Mouse (Mus musculus): ENCODE measurements around the gene Mta3.

Gene Mta3

DNA sequence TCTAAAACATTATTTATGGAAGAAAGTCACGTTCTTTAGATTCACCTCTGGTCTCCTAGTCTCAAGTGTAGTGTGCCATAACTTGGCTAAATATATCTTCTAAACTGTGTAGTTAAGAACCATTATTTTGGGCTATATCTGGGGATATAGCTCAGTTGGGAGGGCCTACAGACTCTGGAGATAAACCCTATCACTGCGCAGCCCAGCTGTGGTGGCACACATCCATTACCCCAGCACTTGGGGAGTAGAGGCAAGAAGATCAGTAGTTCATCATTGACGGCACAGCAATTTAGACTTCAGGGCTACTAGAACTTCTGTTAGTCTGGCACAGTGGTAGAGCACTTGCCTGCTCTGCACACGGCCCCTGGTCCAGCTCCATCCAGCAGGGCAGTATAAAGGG is 107.1 kb downstream of the Mta3 start:
- no peak for DNase-seq

DNA sequence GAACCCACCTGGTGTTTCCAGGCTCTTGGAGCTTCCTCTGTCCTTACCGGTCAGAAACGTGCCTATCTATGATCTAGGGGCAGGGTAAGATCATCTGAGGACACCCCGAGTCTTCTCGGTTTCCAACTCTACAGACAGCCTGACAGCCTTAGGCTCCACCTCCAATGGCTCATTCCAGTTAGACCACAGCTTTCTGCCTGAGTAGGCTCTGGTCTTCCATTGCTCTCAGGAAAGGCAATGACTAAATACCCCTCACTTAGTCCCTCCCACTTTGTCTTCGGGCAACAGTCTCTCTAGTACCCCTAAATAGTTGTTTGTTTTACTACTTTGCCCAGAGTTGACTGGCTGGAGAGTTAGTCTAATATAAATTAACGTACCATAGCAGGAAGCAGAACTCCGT is 111.0 kb downstream of the Mta3 start:
- no peak for DNase-seq

DNA sequence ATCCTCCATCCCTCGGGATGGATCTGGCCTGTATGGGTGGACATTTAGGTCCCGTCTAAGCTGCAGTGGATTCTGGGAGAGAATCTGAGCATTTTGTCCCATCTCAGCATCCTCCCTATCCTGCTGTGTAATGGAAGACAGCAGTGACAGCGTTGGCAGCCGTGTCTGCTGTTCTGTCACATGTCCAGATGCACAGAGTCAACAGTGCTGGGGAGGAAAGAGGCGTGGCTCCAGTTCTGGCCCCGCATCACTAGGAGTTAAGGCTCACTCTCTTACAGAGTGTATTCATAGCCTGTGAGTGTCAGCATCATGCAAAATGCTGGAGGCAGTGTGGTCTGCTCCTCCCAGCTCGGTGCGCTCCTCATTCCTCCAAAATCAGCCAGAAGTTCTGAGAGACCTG is 113.5 kb downstream of the Mta3 start:
- no peak for DNase-seq

DNA sequence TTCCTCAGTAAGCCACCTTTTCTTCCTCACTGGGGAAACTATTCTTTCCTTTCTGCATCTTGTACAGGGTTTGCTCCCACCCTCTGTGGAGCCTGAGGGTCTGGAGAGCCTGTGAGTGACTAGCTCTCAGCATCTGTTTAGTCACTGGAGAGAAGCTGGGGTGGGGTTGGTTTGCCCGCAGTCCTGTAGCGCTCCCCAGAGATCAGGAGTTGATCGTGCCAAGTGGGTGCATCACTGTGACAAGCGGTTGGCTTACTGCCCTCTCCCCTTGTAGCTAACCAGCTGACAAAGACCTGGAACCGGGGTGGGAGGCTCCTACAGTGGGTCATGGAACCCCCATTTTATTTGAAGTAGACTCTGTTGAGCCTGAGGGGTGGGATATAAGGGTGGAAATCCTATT is 114.7 kb downstream of the Mta3 start:
- DNase-seq: peak in 1 of 2 experiments; percentile 38

DNA sequence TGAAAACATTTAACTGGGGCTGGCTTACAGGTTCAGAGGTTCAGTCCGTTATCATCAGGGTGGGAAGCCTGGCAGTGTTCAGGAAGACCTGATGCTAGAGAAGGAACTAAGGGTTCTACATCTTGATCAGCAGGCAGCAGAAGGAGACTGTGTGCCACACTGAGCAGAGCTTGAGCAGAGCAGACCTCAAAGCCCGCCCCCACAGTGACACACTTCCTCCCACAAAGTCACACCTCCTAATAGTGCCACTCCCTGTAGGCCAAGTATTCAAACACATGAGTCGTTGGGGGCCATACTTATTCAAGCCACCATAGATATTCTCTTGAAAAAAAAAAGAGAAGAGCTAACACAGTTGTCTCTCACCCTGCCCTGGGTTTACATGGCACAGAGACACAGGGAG is 115.9 kb downstream of the Mta3 start:
- DNase-seq: no peak

DNA sequence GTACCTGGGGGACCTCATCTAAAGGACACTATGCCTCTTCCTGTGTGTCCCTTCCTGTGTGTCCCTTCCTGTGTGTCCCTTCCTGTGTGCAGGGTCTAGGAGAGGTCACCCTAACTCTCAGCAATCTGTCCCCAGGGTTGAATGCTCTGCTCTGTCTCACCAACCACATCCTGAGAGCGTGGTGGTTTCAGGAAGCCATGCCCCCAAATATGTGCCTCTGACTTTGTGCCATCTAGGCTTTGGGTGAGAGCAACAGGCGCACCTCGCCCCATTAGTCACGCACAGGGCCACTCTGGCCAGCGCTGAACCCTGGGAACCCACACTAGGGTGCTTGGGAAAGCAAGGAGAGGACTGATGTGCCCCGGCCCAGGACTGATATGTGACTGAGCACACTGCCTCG is 117.9 kb downstream of the Mta3 start:
- DNase-seq: no peak

DNA sequence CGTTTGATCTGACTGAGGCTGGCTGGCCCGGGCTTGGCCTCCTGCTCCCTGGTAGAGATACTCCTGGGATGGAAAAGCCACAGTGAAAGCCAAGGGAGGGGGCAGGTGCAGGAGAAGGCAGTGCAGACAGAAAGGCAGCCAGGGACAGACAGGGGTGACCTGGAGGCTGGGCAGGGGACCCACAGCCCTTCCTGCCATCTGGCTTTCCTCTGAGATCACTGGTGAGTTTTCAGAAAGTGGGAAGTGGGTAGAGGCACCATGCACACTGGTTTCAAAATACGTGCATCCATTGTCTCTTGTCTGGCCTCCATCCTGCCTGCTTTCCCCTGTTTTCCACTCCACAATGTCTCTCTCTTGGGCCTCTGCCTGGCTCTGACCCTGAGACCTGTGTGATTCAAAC is 123.4 kb downstream of the Mta3 start:
- no peak for DNase-seq

DNA sequence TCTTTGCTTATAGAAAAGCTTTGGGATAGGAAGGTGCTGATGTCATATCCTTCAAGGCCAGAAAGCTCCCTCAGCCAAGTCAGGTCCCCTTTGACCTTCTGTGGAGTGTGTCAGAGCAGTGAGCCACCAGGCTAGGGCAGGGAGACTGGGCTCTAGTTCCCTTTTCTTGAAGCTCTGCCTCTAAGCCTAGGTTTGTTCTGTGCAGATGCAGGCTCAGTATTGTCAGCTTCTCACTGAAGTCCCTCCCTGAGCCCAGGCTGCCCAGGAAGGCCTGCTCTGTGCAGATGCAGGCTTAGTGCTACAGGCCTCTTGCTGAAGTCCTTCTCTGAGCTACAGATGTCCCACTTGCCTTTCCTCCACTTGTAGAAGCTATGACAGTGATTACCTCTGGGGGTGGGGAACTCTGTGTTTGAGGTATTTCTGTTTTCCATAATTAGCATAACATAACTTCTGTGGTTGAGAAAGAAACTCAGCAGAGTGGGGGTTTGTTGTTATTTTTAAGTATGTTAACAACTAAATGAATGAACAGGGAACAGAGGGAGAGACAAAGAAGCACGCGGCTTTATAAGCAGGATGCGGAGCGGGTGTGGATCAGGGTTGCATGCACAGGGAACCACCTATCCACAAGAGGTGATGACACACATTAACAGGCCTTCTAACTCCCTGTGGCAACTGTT is 124.8 kb downstream of the Mta3 start:
- DNase-seq: no peak

DNA sequence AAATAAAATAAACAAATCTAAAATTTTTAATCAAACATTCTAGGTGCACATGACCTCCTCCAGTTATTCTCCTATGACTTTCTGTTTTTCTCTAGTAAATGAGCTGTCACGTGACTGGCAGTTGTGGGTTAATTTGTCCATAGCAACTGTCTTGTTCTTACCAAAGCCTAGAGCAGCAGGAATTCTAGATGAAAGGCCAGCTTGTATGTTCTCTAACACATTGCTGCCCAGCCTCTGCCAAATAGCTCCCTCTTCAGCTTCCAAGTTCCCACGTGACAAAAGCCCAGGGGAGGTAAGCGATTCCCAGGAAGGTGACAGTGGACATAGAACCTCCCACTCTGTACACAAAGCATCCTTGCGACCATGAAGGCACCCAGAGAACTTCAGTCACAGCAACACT is 128.2 kb downstream of the Mta3 start:
- peak; percentile 25 to 41 for DNase-seq

DNA sequence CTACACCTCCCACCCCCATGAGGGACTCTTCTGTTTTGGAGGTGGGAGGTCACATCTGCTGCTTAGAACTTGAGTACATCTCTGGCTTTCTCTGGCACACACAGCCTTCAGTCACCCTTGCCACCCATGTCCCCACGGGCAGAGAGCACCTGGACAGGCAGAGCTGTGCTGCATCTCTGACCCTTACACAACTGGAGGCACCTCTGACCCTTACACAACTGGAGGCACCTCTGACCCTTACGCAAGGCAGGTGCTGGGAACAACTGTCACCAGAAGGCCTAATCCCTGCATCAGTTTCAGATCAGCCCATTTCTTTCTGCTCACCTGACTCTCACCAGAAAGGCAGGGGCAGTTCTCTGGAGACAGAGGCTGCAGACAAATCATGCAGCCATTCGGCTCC is 130.1 kb downstream of the Mta3 start:
- DNase-seq: no peak

DNA sequence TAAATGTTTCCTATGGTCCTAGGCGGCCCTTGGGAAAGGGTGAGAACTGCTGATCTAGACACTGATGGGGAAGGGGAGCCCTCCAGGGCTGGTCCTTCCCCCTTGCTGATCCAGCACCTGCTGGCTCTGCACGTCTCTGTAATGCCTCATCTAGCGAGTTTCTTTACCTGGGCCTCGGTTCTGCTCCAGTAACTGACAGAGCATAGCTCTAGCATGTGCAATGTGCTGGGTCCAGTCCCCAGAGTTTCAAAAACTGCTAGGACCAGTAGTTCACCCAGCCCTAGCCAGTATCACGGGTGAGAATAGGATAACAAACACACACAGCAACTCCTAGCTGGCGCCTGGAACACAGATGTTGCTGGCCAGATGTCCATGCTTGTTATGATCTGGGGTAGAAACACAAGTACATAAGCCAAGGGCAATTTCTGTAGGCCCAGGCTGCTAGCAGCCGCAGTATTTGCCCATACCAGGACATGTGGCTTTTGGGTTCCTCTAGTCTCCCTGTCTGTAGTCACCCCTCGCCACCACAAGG is 131.8 kb downstream of the Mta3 start:
- no peak for DNase-seq

DNA sequence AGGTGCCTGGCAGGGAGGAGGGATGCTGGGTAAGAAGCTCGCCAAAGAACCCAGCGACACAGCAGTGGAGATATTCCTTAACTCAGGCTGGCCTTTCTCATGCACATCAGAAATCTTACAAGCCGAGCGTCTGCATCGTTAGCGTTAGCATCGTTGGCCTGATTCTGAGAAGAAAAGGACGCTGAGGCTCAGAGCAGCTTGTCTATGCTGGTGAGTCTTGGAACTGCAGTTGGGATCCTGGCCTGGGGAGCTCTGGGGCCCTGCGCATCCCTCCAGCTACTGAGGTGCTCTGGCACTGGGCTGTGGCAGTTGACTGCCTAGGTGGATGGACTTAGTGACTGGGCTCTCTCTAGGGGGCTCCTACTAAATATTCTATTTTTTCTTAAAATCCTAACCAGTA is 133.2 kb downstream of the Mta3 start:
- DNase-seq: no peak

DNA sequence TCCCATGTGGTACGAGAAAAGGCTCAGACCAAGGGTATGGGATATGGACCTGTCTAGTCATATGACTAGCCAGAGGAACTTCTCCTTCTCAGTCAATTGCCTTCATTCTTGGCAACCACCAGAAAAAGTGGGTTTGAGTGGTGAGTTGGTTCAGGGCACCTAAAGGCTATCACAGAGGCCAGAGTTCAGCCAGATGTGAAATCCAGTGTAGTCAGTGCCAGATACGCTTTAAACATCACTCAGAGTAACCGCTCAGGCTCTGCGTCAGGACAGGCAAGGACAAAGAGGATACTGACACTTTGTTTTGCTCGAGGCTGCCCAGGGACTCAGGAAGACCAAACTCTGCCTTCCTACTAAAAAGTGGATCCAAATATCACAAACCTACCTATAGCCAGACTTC is 135.0 kb downstream of the Mta3 start:
- no peak for DNase-seq

DNA sequence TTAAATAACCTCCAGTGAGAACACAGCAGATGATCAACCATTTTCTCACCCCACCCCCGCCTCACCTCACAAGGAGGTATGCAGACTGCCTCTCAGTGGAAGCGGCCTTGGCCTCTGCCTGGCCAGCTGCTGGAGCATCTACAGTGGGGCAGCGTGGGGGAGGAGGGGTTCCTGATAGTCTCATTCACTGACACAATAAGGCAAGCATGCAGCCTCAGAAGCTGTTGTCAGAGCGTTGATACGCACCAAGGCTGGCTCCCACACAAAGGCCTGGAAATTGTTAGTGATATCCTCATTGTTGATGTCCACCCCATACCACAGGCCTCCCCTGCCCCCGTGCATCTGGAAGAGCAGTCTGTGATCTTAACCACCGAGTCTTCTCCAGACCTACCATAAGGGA is 137.8 kb downstream of the Mta3 start:
- DNase-seq: no peak

DNA sequence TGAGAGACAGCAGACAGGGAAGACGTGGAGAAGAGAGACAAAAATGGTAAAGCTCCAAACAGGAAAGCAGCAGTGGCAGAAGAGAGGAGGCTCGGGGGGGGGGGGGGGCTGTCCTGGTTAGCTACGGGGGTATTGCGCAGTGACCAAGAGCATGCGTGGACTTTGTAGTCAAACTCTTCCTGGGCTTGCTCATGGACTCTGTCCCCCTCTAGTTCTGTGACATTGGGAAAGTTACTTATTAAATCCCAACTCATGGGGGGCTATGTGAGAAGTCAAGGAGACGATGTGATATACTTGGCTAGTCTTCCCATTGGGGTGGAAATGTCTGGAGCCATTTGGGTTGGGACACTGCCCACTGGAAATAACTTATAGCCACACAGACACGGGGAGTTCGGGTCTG is 139.6 kb downstream of the Mta3 start:
- DNase-seq: no peak

DNA sequence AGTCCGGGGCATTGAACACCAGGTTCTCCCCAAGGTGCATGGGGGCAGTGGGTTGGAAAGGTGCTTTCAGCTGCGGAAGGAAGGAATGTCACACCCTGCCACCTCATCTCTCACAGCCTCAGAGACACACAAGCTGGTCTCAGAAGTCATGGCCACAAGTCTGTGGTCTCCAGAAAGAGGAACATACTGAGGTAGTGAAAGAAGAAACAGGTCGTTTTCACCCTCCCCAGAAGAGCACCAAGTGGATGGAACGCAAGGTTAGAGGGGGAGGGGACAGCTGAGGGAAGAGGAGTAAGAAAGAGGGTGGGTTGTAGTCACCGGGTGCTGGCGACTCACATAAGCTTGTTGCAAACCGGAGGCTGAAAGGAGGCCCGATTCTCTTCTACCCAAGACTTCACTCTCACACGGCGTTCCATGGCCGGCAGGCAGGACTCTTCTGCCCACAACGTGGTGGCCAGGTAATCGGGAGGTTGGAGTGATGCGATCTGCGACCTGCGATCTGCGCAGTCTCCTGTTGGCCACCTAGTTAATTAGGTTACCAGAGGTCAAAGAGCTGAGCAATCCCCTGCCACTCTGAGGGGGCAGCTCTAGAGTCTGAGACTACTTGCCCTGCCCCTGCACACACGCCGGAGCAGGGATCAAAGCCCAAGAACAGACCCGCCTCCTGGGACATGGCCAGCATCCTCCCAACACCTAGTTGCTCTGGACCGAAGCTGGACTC is 140.5 kb downstream of the Mta3 start:
- DNase-seq: no peak

DNA sequence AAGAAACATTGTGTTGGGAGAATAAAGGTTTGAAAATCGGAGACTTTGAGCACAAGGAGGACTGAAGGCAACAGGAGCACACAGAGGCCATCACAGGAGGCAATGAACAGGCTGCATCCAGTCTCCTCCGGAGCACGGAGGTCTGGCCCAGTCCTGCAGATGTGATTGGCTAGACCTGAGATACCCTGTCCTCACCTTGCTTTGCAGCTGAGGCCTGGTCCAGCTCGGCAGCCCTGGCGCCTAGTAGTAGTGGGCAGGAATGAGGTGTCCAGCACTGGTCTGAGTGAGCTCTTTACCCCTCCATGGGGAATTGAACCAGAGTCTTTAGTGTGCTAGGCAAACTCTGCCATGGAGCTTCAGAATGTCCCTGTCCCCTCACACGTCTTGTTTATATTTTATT is 141.1 kb downstream of the Mta3 start:
- DNase-seq: no peak

DNA sequence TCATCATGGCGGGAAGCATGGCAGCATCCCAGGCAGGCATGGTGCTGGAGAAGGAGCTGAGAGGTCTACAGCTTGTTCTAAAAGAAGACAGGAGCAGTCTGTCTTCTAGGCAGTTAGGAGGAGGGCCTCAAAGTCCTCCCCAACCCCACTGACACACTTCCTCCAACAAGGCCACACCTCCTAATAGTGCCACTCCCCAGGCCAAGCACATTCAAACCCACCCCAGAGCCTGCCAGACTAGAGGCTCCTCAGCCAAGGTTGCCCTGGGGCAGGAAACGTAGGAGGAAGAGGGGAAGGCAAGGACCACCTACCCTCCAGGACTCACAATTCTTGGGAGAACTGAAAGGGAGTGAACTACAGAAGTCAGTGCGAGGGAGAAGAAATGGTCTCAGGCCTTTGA is 141.9 kb downstream of the Mta3 start, which contains the start of gene Haao:
Gene Haao (minus strand): TSS at position 149 of the 400 bp plus-strand sequence.
- DNase-seq: no peak

DNA sequence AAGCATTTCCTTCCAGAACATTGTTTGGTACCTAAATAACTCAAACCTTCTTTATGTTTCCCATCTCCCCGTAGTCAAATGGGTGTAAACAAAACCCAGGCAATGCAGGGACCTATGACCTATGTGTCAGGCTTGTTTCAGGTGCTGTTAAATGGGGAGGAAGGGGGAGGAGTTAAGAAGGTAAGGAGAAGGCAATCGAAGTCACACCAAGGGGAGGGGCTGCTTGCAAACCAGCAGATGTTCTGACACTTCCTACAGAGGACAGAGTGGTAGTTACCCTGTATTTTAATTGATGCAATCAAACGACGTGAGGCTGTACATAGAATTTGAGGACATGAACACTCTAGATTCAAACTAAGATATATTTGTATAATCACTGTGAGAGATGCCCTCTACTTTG is 142.5 kb downstream of the Mta3 start:
- no peak for DNase-seq

DNA sequence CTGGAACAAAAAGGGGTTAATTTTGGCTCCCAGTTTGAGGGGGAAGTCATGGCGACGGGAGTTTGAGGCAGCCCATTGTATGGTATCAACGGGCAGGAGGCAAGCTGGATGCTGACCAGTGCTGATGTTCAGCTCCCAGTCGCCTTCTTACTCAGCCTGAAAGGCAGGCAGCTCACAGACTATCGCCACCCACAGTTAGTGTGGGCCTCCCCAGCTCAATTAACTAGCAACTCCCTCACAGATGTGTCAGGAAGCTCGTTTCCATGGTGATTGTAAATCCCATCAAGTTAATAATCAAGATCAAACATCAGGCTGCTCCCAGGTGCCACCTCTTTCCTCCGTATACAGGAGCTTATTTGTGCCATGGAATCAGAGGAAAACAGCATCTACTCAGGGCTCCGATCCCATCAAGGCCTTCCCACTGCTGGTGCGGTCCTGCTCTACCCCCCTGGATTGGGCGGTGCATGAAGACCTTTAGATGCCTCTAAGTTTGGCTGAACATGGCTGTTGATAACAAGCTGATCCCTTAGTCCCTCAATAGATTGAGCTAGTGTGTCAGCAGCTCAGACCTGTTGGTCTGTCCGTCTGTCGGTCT is 143.2 kb downstream of the Mta3 start:
- DNase-seq: no peak

DNA sequence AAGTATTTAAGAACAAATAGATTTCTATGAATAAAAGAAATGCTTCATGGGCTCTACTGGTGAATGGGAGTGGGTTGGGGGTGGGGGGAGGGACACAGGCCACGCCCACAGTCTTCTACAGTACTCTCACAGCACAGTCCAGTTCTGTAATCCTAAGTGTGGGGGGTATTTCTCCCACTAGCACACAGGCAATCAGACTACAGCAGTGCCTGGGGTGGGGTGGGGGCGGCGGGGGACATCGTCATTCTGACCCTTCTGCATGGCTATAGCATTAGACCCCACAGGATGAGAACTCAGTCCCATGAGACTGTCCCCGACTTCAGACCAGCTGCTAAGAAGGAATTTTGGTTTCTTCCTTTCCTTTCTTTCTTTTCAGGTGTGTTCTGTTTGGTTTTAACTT is 143.8 kb downstream of the Mta3 start:
- DNase-seq: no peak

DNA sequence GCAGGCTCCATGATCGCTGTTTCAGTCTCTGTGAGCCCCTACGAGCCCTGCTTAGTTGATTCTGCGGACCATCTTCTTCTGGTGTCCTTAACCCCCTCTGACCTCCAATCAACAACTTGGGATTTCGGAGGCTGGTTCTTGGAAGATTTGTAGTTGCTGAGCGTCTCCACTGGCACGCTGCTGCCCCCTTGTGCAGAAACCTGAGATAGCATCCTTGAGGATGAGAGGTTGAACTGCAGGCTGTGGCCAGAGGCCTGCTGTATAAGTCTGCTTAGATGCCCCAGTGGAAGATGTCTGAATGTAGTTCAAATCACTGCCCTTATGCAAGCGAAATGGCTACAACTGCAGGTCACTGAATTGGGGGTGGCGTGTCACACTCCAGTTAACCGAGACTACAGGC is 144.5 kb downstream of the Mta3 start:
- peak; percentile 95 to 98 for DNase-seq

DNA sequence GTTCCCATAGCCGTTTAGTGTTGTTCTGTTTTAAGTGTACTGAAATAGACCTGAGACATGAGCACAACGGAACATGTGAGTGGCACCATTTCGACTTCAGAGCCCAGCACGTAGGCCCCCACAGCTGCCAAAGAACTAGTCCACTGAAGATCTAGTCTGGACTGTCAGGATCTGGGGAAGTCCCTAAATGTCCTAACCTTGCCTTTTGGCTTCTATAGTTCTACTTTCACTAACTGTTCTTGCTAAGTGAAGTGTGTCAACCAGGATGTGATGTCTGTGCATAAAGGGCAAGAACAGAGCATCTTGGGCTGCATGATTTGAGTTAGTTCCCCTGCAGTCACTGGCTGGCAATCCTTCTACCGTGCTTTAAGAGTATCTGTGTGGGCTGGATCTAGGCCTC is 144.9 kb downstream of the Mta3 start:
- no peak for DNase-seq

DNA sequence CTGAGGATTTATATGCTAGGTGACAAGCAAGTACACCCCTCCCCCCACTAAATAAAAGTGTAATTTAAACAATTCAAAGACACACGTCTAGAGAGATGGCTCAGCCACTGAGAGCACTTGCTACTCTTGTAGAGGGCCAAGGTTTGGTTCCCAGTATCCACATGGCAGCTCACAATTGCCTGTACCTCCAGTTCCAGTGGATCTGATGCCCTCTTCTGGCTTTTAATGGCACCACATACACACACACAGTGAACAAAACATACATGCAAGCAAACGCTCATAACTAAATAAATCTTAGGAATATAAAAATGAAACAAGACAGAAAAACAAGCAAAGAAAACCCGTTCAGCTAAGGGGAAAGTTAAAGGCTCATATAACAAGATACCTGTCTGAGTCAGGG is 147.9 kb downstream of the Mta3 start:
- DNase-seq: no peak
